Mouse (Mus musculus) brain, embryonic 14.5 days (tissue): ENCODE measurements around the gene Grid1.

Experiments used
- CTCF ChIP-seq: fragments of 200-500 bp; IDR thresholded peaks from 2 replicates; pipeline ENCODE4 v1.5.1; 2012; ENCODE audit warnings: inconsistent platforms, mild to moderate bottlenecking, moderate library complexity, borderline replicate concordance; ENCODE audit not compliant: insufficient read depth, insufficient read length; ENCODE audit errors: extremely low read depth
- POLR2A ChIP-seq: fragments of 200-500 bp; IDR thresholded peaks from 2 replicates; pipeline ENCODE4 v1.6.1; 2012; ENCODE audit warnings: mild to moderate bottlenecking, inconsistent platforms, borderline replicate concordance; ENCODE audit not compliant: poor library complexity, insufficient read depth, insufficient read length, severe bottlenecking; ENCODE audit errors: extremely low read depth

- TF ChIP-seq POLR2A (no peak), CTCF (no peak)
Measured at GRCm38 (mm10) chr14:34884194-34884593, 64.3 kb downstream of the Grid1 start.
